Mouse (Mus musculus): ENCODE results near the gene Cfap126.

GRCm38 (mm10) chr1:171135600-171135999 lies 21.9 kb downstream of the Cfap126 start:
- TF ChIP-seq CTCF (IDR thresholded peaks at IDR 0.05; ENCODE audit: borderline replicate concordance, insufficient read depth, low read length): no peak
- no peak for TF ChIP-seq POLR2A (IDR thresholded peaks at IDR 0.05; ENCODE audit: low read depth, low read length)
